Mouse (Mus musculus) MEL (cell line): ENCODE data around the gene Tmem132d. TPM values are rescaled to one million over a fixed set of nuclear protein-coding genes. Genes with fewer than 3 reads are reported as not detected.

Experiments used
- DNase-seq: peaks from one replicate; pipeline ENCODE4 v3.0.0; 2011; ENCODE audit warnings: low read depth, low spot score
- H3K27ac ChIP-seq: 2 replicates; pipeline ENCODE4 v1.5.1; 2012; ENCODE audit warnings: low read depth, mild to moderate bottlenecking, control low read depth, low read length, moderate library complexity; ENCODE audit not compliant: control insufficient read depth
- H3K27me3 ChIP-seq, 2 experiments: fragments of 150-350 bp in 1 of 2; sonication (generic) in 1 of 2; 2 replicates each; pipeline ENCODE4 v1.6.1; 2012; ENCODE audit warnings: low read length in 2 of 2, mild to moderate bottlenecking in 2 of 2, improper control_type of control experiment in 1 of 2, moderate library complexity in 1 of 2; ENCODE audit not compliant: insufficient read depth in 2 of 2, control insufficient read depth in 1 of 2
- H3K36me3 ChIP-seq, 2 experiments: 2 replicates each; pipeline ENCODE4 v1.6.1; 2012 to 2014; ENCODE audit warnings: low read length in 2 of 2, improper control_type of control experiment in 1 of 2, inconsistent platforms in 1 of 2, mild to moderate bottlenecking in 1 of 2; ENCODE audit not compliant: insufficient read depth in 2 of 2, control insufficient read depth in 1 of 2
- H3K4me1 ChIP-seq, 2 experiments: fragments of 150-350 bp in 1 of 2; sonication (generic) in 1 of 2; 2 replicates each; pipeline ENCODE4 v1.6.1; 2012; ENCODE audit warnings: low read length in 2 of 2, improper control_type of control experiment in 1 of 2, mild to moderate bottlenecking in 1 of 2; ENCODE audit not compliant: insufficient read depth in 2 of 2, control insufficient read depth in 1 of 2
- H3K4me3 ChIP-seq, 2 experiments: fragments of 150-350 bp in 1 of 2; sonication (generic) in 1 of 2; 2 replicates each; pipeline ENCODE4 v1.5.1; 2012; ENCODE audit warnings: low read depth in 2 of 2, low read length in 2 of 2, mild to moderate bottlenecking in 2 of 2, moderate library complexity in 2 of 2, control low read depth in 1 of 2, improper control_type of control experiment in 1 of 2; ENCODE audit not compliant: control insufficient read depth in 1 of 2, insufficient read depth in 1 of 2
- H3K79me2 ChIP-seq: 2 replicates; pipeline ENCODE4 v1.6.1; 2012; ENCODE audit warnings: mild to moderate bottlenecking, low read length, moderate library complexity; ENCODE audit not compliant: control insufficient read depth, poor library complexity, insufficient read depth
- H3K9ac ChIP-seq: 2 replicates; pipeline ENCODE4 v1.6.1; 2012; ENCODE audit warnings: low read depth, mild to moderate bottlenecking, control low read depth, low read length, moderate library complexity; ENCODE audit not compliant: control insufficient read depth, poor library complexity, severe bottlenecking
- H3K9me3 ChIP-seq: fragments of 150-350 bp; sonication (generic); replicated peaks from 2 replicates; pipeline ENCODE4 v1.6.1; 2012; ENCODE audit warnings: mild to moderate bottlenecking, low read length, improper control_type of control experiment, moderate library complexity; ENCODE audit not compliant: insufficient read depth
- CHD1 ChIP-seq: IDR thresholded peaks from 2 replicates; pipeline ENCODE4 v1.6.1; 2012; ENCODE audit warnings: low read depth, mild to moderate bottlenecking, inconsistent platforms, low read length, improper control_type of control experiment
- CHD2 ChIP-seq: IDR thresholded peaks from 2 replicates; pipeline ENCODE4 v1.6.1; 2011; ENCODE audit warnings: low read length, improper control_type of control experiment
- E2F4 ChIP-seq: IDR thresholded peaks from 2 replicates; pipeline ENCODE4 v1.6.1; 2011; ENCODE audit warnings: low read depth, low read length, improper control_type of control experiment, borderline replicate concordance
- ELF1 ChIP-seq: IDR thresholded peaks from 2 replicates; pipeline ENCODE4 v1.6.1; 2014; ENCODE audit warnings: low read depth, mild to moderate bottlenecking, inconsistent platforms, low read length, improper control_type of control experiment, moderate library complexity
- ETS1 ChIP-seq: IDR thresholded peaks from 2 replicates; pipeline ENCODE4 v1.6.1; 2012; ENCODE audit warnings: low read depth, mild to moderate bottlenecking, inconsistent platforms, low read length, improper control_type of control experiment, moderate library complexity
- GATA1 ChIP-seq: IDR thresholded peaks from 2 replicates; pipeline ENCODE4 v1.6.1; 2011; ENCODE audit warnings: low read depth, low read length, improper control_type of control experiment
- HCFC1 ChIP-seq: IDR thresholded peaks from 2 replicates; pipeline ENCODE4 v1.6.1; 2012; ENCODE audit warnings: low read depth, mild to moderate bottlenecking, inconsistent platforms, low read length, improper control_type of control experiment, moderate library complexity
- JUND ChIP-seq: IDR thresholded peaks from 2 replicates; pipeline ENCODE4 v1.6.1; 2011; ENCODE audit warnings: low read depth, mild to moderate bottlenecking, improper control_type of control experiment, low read length
- KAT2A ChIP-seq: conservative IDR thresholded peaks from 2 replicates; pipeline ENCODE4 v1.6.1; 2012; ENCODE audit warnings: low read depth, low read length, improper control_type of control experiment, inconsistent platforms
- MAFK ChIP-seq: IDR thresholded peaks from 2 replicates; pipeline ENCODE4 v1.6.1; 2011; ENCODE audit warnings: low read depth, mild to moderate bottlenecking, low read length, improper control_type of control experiment, borderline replicate concordance
- MAX ChIP-seq: IDR thresholded peaks from 2 replicates; pipeline ENCODE4 v1.6.1; 2011; ENCODE audit warnings: low read length, improper control_type of control experiment
- MEF2A ChIP-seq: IDR thresholded peaks from 2 replicates; pipeline ENCODE4 v1.6.1; 2014; ENCODE audit warnings: low read depth, mild to moderate bottlenecking, inconsistent platforms, low read length, improper control_type of control experiment; ENCODE audit not compliant: poor library complexity, insufficient replicate concordance, severe bottlenecking; ENCODE audit errors: extremely low read depth
- MYB ChIP-seq: IDR thresholded peaks from 2 replicates; pipeline ENCODE4 v1.6.1; 2011; ENCODE audit warnings: mild to moderate bottlenecking, low read depth, low read length, improper control_type of control experiment
- MYC ChIP-seq: IDR thresholded peaks from 2 replicates; pipeline ENCODE4 v1.6.1; 2011; ENCODE audit warnings: low read depth, mild to moderate bottlenecking, low read length, improper control_type of control experiment, moderate library complexity
- NELFE ChIP-seq: IDR thresholded peaks from 2 replicates; pipeline ENCODE4 v1.6.1; 2011; ENCODE audit warnings: low read depth, low read length, improper control_type of control experiment
- NRF1 ChIP-seq: IDR thresholded peaks from 2 replicates; pipeline ENCODE4 v1.6.1; 2014; ENCODE audit warnings: low read depth, mild to moderate bottlenecking, inconsistent platforms, low read length, improper control_type of control experiment, moderate library complexity; ENCODE audit not compliant: poor library complexity, insufficient read depth, severe bottlenecking
- POLR2AphosphoS5 ChIP-seq: IDR thresholded peaks from 2 replicates; pipeline ENCODE4 v1.6.1; 2012; ENCODE audit warnings: low read depth, borderline replicate concordance, mild to moderate bottlenecking, inconsistent platforms, low read length, moderate library complexity, mixed read lengths
- RAD21 ChIP-seq: IDR thresholded peaks from 2 replicates; pipeline ENCODE4 v1.6.1; 2011; ENCODE audit warnings: mild to moderate bottlenecking, low read depth, low read length, improper control_type of control experiment
- RCOR1 ChIP-seq: IDR thresholded peaks from 2 replicates; pipeline ENCODE4 v1.6.1; 2012; ENCODE audit warnings: low read depth, mild to moderate bottlenecking, inconsistent platforms, low read length, improper control_type of control experiment
- SIN3A ChIP-seq: IDR thresholded peaks from 2 replicates; pipeline ENCODE4 v1.6.1; 2012; ENCODE audit warnings: low read length, improper control_type of control experiment, inconsistent platforms
- TAL1 ChIP-seq: IDR thresholded peaks from 2 replicates; pipeline ENCODE4 v1.6.1; 2012; ENCODE audit warnings: mild to moderate bottlenecking, inconsistent platforms, low read length, moderate library complexity, mixed read lengths
- TCF12 ChIP-seq: IDR thresholded peaks from 2 replicates; pipeline ENCODE4 v1.6.1; 2014; ENCODE audit warnings: low read depth, mild to moderate bottlenecking, inconsistent platforms, low read length, improper control_type of control experiment, moderate library complexity
- UBTF ChIP-seq: IDR thresholded peaks from 2 replicates; pipeline ENCODE4 v1.6.1; 2012; ENCODE audit warnings: low read depth, mild to moderate bottlenecking, inconsistent platforms, low read length, improper control_type of control experiment, moderate library complexity, borderline replicate concordance; ENCODE audit not compliant: insufficient read depth
- USF2 ChIP-seq, 2 experiments: IDR thresholded peaks; 2 replicates each; pipeline ENCODE4 v1.6.1; 2011 to 2012; ENCODE audit warnings: improper control_type of control experiment in 2 of 2, low read length in 2 of 2, borderline replicate concordance in 1 of 2, inconsistent platforms in 1 of 2, low read depth in 1 of 2, mild to moderate bottlenecking in 1 of 2; ENCODE audit not compliant: insufficient read depth in 1 of 2
- ZC3H11A ChIP-seq: IDR thresholded peaks from 2 replicates; pipeline ENCODE4 v1.6.1; 2012; ENCODE audit warnings: low read depth, mild to moderate bottlenecking, inconsistent platforms, low read length, improper control_type of control experiment
- ZKSCAN1 ChIP-seq: IDR thresholded peaks from 2 replicates; pipeline ENCODE4 v1.6.1; 2012; ENCODE audit warnings: low read depth, mild to moderate bottlenecking, inconsistent platforms, low read length, improper control_type of control experiment, moderate library complexity
- ZNF384 ChIP-seq: IDR thresholded peaks from 2 replicates; pipeline ENCODE4 v1.6.1; 2012; ENCODE audit warnings: low read depth, mild to moderate bottlenecking, inconsistent platforms, low read length, improper control_type of control experiment
- polyA plus RNA-seq, 2 experiments: library from polyadenylated mRNA; stranded (reverse) in 1 of 2; unstranded in 1 of 2; fragments of >175 nt in 1 of 2; fragments of >200 nt in 1 of 2; gene quantifications; 2 replicates each; pipeline versions ENCODE4 v1.2.1 to v1.2.4; 2012; ENCODE audit warnings: low replicate concordance in 2 of 2, low read depth in 1 of 2; ENCODE audit not compliant: insufficient read length in 2 of 2, insufficient read depth in 1 of 2, missing spikeins in 1 of 2
- total RNA-seq: library from RNA; depleted of rRNA; stranded (reverse); fragments of 300-350 nt; gene quantifications from 2 replicates; pipeline ENCODE4 v1.2.3, GENCODE M21; 2012

Tmem132d gene
- total and polyA plus RNA-seq, 3 experiments, result not detected

GRCm38 (mm10) chr5:128412306-128412705, 20.6 kb downstream of the Tmem132d start:
- no peak overlapping the region for H3K4me3 ChIP-seq
- no peak for DNase-seq
- H3K9ac ChIP-seq, result no peak overlapping the region
- no peaks in the 10 kb centered on the region for H3K79me2 ChIP-seq
- H3K9me3 ChIP-seq, result no peaks in the 10 kb centered on the region
- TF ChIP-seq MYC (no peak), ZNF384 (no peak), CHD2 (no peak), USF2 (IDR thresholded peaks at IDR 0.05; ENCODE audit: borderline replicate concordance in 1 of 2, insufficient read depth in 1 of 2, low read depth in 1 of 2, low read length in 2 of 2) (no peak), TCF12 (no peak), ETS1 (no peak), UBTF (no peak), CHD1 (no peak), E2F4 (no peak), RCOR1 (no peak), MEF2A (no peak), KAT2A (no peak), MYB (no peak), POLR2AphosphoS5 (no peak), ELF1 (no peak), NRF1 (no peak), MAX (no peak), TAL1 (no peak), MAFK (no peak), NELFE (no peak)
- H3K27ac ChIP-seq, result no peak overlapping the region
- no peaks in the 10 kb centered on the region for H3K4me1 ChIP-seq
- H3K27me3 ChIP-seq, result no peaks in the 10 kb centered on the region
- no peaks in the 10 kb centered on the region for H3K36me3 ChIP-seq

- Histone ChIP-seq H3K27me3 (no peaks in the 10 kb centered on the region), H3K27ac (no peak overlapping the region), H3K79me2 (no peaks in the 10 kb centered on the region), H3K9ac (no peak overlapping the region), H3K36me3 (no peaks in the 10 kb centered on the region), H3K4me1 (no peaks in the 10 kb centered on the region), H3K4me3 (no peak overlapping the region), H3K9me3 (no peaks in the 10 kb centered on the region)
- no peak for DNase-seq
- no peak for TF ChIP-seq HCFC1
- TF ChIP-seq RAD21, result no peak
- TF ChIP-seq JUND, result no peak
- TF ChIP-seq MAX, result no peak
- TF ChIP-seq ELF1, result no peak
- no peak for TF ChIP-seq ZKSCAN1
- TF ChIP-seq SIN3A, result no peak
- TF ChIP-seq ZC3H11A, result no peak
- TF ChIP-seq GATA1, result no peak
- TF ChIP-seq CHD2, result no peak
Observed at GRCm38 (mm10) chr5:128407546-128407945, 25.3 kb downstream of the Tmem132d start.
